Mouse (Mus musculus) embryonic facial prominence, embryonic 11.5 days (tissue): ENCODE results near the gene Hs3st2. TPM values are rescaled to one million over a fixed set of nuclear protein-coding genes. Genes with fewer than 3 reads are reported as not detected.

Source experiments
- ATAC-seq: fragments of 200-750 bp; cut with Nextera tagmentation; replicated peaks from 2 replicates; pipeline ENCODE4 v1.8.0; 2017; ENCODE audit warnings: low read depth; ENCODE audit not compliant: insufficient number of reproducible peaks, low FRiP score, low TSS enrichment
- DNase-seq: peaks from one replicate; pipeline ENCODE4 v3.0.0-alpha.2; 2015; ENCODE audit warnings: low spot score
- H3K27ac ChIP-seq: fragments of 300-500 bp; sonication (generic); replicated peaks from 2 replicates; pipeline ENCODE4 v1.5.1; 2014; ENCODE audit warnings: mild to moderate bottlenecking, low read depth, low read length, control low read depth
- H3K27me3 ChIP-seq: fragments of 300-500 bp; sonication (generic); 2 replicates; pipeline ENCODE4 v1.6.1; 2014; ENCODE audit warnings: mild to moderate bottlenecking, low read length, moderate library complexity, mixed read lengths; ENCODE audit not compliant: control insufficient read depth, insufficient read depth
- H3K36me3 ChIP-seq: fragments of 300-500 bp; sonication (generic); replicated peaks from 2 replicates; pipeline ENCODE4 v1.6.1; 2014; ENCODE audit warnings: low read depth, mild to moderate bottlenecking, low read length, moderate library complexity, mixed read lengths; ENCODE audit not compliant: control insufficient read depth, insufficient read depth
- H3K4me1 ChIP-seq: fragments of 300-500 bp; sonication (generic); 2 replicates; pipeline ENCODE4 v1.6.1; 2014; ENCODE audit warnings: low read length, mixed read lengths; ENCODE audit not compliant: control insufficient read depth, insufficient read depth
- H3K4me2 ChIP-seq: fragments of 300-500 bp; sonication (generic); 2 replicates; pipeline ENCODE4 v1.6.1; 2014; ENCODE audit warnings: low read depth, mild to moderate bottlenecking, control low read depth, low read length, moderate library complexity
- H3K4me3 ChIP-seq: fragments of 300-500 bp; sonication (generic); 2 replicates; pipeline ENCODE4 v1.5.1; 2014; ENCODE audit warnings: low read depth, low read length, control low read depth
- H3K9ac ChIP-seq: fragments of 300-500 bp; sonication (generic); replicated peaks from 2 replicates; pipeline ENCODE4 v1.6.1; 2014; ENCODE audit warnings: mild to moderate bottlenecking, control low read depth, low read length
- H3K9me3 ChIP-seq: fragments of 300-500 bp; sonication (generic); replicated peaks from 2 replicates; pipeline ENCODE4 v1.6.1; 2016; ENCODE audit warnings: mild to moderate bottlenecking, low read length, inconsistent platforms, mixed read lengths; ENCODE audit not compliant: control insufficient read depth
- WGBS: fragments of 180-500 bp; shearing (Covaris S2); extraction: QIAGEN DNeasy Blood & Tissue Kit; methylation state at CpG from one replicate; pipeline ENCODE4 v1.1.7; 2014; 5-methylcytosine and 5-hydroxymethylcytosine counted together
- polyA plus RNA-seq: library from polyadenylated mRNA; unstranded; fragments of >200 nt; fragmentation: Nextera tagmentation; extraction: Ambion mirVana; gene quantifications from 2 replicates; pipeline ENCODE4 v1.2.1, GENCODE M21; 2014

Hs3st2 gene
- polyA plus RNA-seq, 1 experiment from 2014 or later: 1.2 TPM

DNA sequence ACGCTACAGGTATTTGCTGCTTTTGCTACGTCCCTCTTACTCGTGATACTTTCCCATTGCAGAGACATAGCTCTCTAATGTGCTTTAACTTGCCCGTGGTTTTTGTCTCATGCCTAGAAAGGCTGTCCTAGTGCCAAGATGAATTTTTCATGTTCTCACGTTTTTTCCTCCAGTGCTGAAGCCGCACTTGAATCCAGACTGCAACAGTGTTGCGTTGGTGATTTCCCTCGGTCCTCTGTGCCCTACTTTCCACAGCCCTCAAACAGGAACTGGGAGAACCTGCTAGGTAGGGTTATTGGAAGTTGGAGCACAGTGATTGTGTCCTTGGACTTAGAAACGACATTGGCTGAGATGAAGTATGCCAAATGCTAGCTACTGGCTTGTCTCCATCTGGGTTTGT lies 97.7 kb downstream of the Hs3st2 start:
- WGBS: 84% methylated on average over 9 of the region's 9 CpGs
- DNase-seq (no peak), ATAC-seq (no peak)
- H3K4me3 ChIP-seq: no peak overlapping the region
- H3K27ac ChIP-seq: no peak overlapping the region
- no peak overlapping the region for H3K9ac ChIP-seq
- H3K36me3 ChIP-seq: no peaks in the 10 kb centered on the region
- H3K4me1 ChIP-seq: no peaks in the 10 kb centered on the region
- H3K4me2 ChIP-seq: no peak overlapping the region
- H3K9me3 ChIP-seq: no peaks in the 10 kb centered on the region
- no peaks in the 10 kb centered on the region for H3K27me3 ChIP-seq

DNA sequence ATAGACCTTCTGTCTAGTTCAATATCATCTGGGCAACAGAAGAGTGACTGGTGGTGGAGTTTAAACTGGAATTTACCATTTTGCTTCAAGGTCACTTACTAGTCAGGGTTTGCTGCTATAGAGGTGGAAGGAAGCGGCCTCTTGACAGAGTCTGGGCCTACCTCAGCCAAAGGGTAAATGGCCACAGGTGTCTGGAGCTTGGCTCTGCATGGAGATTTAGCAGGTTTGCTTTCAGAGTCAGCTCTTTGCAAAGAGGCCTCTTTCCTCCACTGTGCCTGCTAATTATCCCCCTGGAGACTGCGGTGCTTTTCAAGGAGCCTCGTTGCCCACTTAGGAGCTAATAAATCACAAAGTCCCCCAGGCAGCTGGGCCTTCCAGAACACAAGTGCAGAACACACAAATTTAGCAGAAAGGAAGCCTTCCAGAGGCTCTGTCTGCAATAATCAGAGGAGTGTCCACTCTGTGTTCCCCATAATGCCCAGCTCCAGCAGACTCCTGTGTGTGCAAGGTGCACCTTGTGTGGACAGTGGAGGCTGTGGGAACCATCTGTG lies 99.9 kb downstream of the Hs3st2 start:
- no peak for DNase-seq
- no peak overlapping the region for H3K4me2 ChIP-seq
- no peak overlapping the region for H3K4me3 ChIP-seq
- H3K27me3 ChIP-seq: no peaks in the 10 kb centered on the region
- H3K27ac ChIP-seq: no peak overlapping the region
- ATAC-seq: no peak
- H3K36me3 ChIP-seq: no peaks in the 10 kb centered on the region
- no peaks in the 10 kb centered on the region for H3K4me1 ChIP-seq
- H3K9me3 ChIP-seq: no peaks in the 10 kb centered on the region
- 52% methylated on average over 3 of the region's 3 CpGs for WGBS
- no peak overlapping the region for H3K9ac ChIP-seq

DNA sequence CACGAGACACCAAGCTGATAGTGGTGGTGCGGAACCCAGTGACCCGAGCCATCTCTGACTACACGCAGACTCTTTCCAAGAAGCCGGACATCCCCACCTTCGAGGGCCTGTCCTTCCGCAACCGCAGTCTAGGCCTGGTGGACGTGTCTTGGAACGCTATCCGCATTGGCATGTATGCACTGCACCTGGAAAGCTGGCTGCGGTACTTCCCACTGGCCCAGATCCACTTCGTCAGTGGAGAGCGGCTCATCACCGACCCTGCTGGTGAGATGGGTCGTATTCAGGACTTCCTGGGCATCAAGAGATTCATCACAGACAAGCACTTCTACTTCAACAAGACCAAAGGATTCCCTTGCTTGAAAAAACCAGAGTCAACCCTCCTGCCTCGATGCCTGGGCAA lies 108.9 kb downstream of the Hs3st2 start:
- no peak overlapping the region for H3K4me2 ChIP-seq
- WGBS: 92% methylated on average over 17 of the region's 17 CpGs
- H3K4me3 ChIP-seq: no peak overlapping the region

DNA sequence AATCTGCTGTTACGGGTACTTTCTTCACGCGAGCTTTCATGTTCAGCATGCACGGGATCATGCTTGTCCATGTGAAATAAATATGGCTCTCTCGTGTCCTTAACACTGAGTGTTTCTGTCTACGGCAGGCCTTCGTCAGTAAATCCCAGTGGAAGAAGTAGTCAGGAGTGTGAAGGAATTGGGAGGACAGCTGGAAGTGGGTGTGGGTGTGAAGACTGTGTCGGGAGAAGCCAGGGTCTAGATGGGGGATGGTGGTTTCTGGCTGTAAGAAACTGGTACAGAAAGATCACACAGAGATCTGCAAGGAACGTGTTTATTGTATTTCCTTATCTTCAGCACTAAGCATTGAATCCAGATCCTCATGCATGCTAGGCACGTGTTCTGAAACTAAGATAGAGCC lies 110.0 kb downstream of the Hs3st2 start:
- WGBS: 84% methylated on average over 10 of the region's 10 CpGs
- Histone ChIP-seq H3K4me3 (no peak overlapping the region), H3K27me3 (no peaks in the 10 kb centered on the region), H3K4me1 (no peaks in the 10 kb centered on the region), H3K27ac (no peak overlapping the region), H3K9me3 (no peaks in the 10 kb centered on the region), H3K9ac (no peak overlapping the region), H3K4me2 (no peak overlapping the region), H3K36me3 (no peaks in the 10 kb centered on the region)
- ATAC-seq: no peak
- DNase-seq: no peak

More for the DNA sequence above, 108.9 kb downstream of the Hs3st2 start:
- Histone ChIP-seq H3K9me3 (no peaks in the 10 kb centered on the region), H3K27me3 (no peaks in the 10 kb centered on the region), H3K36me3 (no peaks in the 10 kb centered on the region), H3K9ac (no peak overlapping the region), H3K27ac (no peak overlapping the region), H3K4me1 (no peaks in the 10 kb centered on the region)
- DNase-seq (no peak), ATAC-seq (no peak)

DNA sequence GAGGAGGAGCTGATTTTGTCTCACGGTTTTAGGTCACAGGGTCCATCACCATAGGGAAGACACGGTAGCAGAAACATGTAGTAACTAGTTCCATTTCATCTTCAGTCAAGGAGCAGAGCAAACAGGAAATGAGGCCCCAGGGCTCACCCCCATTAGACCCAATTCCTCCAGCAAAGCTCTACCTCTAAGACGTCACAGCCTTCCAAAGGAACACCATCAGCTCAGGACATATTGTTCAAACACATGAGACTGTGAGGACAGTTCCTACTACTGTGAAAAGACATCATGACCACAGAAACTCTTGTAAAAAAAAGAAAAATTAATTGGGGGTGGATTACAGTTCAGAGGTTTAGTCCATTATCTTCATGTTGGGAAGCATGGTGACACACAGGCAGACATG lies 125.1 kb downstream of the Hs3st2 start:
- no peaks in the 10 kb centered on the region for H3K36me3 ChIP-seq
- no peak for DNase-seq
- no peak overlapping the region for H3K27ac ChIP-seq
- no peak overlapping the region for H3K4me3 ChIP-seq
- no peak overlapping the region for H3K4me2 ChIP-seq
- H3K4me1 ChIP-seq: no peaks in the 10 kb centered on the region
- ATAC-seq: no peak
- no peaks in the 10 kb centered on the region for H3K27me3 ChIP-seq
- H3K9ac ChIP-seq: no peak overlapping the region
- no peaks in the 10 kb centered on the region for H3K9me3 ChIP-seq
- 66% methylated on average over 3 of the region's 3 CpGs for WGBS

DNA sequence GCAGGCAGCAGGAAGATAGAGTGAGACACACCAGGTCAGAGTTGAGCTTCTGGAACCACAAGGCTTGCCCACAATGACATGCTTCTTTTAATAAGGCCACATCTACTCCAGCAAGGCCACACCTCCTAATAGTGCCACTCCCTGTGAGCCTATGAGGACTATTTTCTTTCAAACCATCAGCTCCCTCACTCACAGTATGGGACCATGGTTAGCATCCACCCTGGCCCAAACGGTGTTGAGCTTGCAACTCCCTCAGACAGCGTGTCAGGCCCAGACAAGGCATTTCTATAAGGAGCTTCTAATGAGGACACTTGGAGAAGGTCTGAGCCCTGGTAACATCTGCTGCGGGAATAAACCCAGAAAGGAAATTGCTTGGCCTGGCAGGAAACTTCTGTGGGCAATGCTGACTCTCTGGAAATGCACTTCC lies 125.5 kb downstream of the Hs3st2 start:
- Histone ChIP-seq H3K4me3 (no peak overlapping the region), H3K27ac (no peak overlapping the region), H3K9ac (no peak overlapping the region), H3K36me3 (no peaks in the 10 kb centered on the region), H3K4me1 (no peaks in the 10 kb centered on the region), H3K4me2 (no peak overlapping the region), H3K9me3 (no peaks in the 10 kb centered on the region), H3K27me3 (no peaks in the 10 kb centered on the region)
- WGBS: 87% methylated on average over 3 of the region's 3 CpGs
- no peak for ATAC-seq
- DNase-seq: no peak

DNA sequence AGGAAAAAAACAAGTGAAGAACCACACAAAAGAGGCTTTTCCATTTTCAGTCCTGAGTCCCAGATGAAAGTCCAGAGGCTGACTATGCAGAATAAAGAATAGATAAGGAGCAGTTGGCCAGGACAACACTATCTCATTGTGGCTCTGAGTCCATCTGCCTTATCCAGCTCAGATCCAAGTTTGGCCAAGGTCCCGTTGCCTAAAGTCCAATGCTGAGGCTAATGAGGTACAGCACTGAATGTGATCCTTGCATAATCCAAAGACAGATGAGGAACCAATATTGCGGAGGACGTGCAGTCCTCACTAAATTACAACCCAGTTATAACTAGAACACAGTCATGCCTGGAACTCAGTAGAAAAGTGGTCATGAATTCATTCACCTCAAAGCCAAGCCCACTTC lies 130.5 kb downstream of the Hs3st2 start:
- no peaks in the 10 kb centered on the region for H3K36me3 ChIP-seq
- H3K27me3 ChIP-seq: no peaks in the 10 kb centered on the region
- no peak overlapping the region for H3K9ac ChIP-seq
- no peak for ATAC-seq
- no peak overlapping the region for H3K4me3 ChIP-seq
- DNase-seq: no peak
- no peak overlapping the region for H3K27ac ChIP-seq
- 99% methylated on average over 3 of the region's 3 CpGs for WGBS
- H3K4me2 ChIP-seq: no peak overlapping the region
- H3K4me1 ChIP-seq: no peaks in the 10 kb centered on the region
- no peaks in the 10 kb centered on the region for H3K9me3 ChIP-seq

DNA sequence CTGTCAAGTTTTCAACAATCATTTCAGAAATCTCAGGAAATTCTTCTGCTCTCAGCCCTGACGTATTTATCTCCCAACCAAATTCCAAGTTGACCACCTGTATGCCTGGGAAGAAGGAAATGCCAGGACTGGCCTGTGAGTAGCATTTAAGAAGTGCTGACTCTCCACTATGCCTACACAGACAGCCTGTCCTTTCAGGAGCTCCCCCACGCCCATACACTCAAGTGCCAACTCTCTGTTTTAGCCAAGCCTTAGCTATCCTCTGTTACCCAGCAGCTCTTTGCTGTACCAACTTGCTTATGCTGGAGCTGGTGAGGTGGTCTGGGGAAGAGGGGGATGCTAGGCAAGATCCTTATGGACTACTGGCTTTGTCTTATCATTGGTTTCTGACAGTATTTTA lies 137.4 kb downstream of the Hs3st2 start:
- no peaks in the 10 kb centered on the region for H3K4me1 ChIP-seq
- no peaks in the 10 kb centered on the region for H3K9me3 ChIP-seq
- DNase-seq (no peak), ATAC-seq (no peak)
- no peaks in the 10 kb centered on the region for H3K27me3 ChIP-seq
- 74% methylated on average over 2 of the region's 2 CpGs for WGBS
- H3K9ac ChIP-seq: no peak overlapping the region
- no peaks in the 10 kb centered on the region for H3K36me3 ChIP-seq
- H3K4me2 ChIP-seq: no peak overlapping the region
- H3K4me3 ChIP-seq: no peak overlapping the region
- no peak overlapping the region for H3K27ac ChIP-seq
